ENCODE assay signal across 21 mouse cellular contexts in the genomic region with DNA sequence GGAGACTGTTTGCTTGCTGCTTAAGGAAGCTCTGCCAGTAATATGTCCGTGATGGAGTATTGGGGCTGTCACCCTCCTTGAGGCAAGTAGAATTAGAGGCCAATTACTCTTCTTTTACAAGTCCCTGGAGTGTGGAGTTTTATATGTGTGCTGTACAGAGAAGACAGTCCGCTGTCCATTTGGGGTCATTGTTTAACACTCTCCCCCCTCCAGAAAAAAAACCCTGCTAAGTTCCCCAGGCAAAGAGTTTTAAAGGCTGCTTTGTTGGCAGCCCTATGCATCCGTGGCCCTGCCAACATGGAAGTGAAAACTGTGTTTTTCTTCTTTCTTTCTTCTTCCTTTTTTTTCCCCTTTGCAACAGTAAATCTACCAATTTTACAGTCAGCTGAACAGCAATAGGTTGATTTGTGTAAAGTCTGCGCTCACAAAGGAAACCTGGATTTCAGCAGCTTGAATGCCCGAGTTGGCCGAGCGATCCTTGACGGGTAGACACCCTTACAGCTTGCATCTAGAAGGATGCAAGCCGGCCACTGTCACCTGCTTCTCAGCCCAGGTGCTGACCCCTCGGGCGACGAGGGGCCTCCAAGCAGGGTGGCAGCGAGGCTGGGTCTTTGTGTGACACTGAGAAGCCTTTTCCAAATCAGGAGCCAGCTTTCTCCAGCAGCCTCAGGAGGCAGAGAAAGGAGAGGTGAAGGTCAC. TPM values are rescaled to one million over a fixed set of nuclear protein-coding genes. Genes with fewer than 3 reads are reported as not detected.
DNase-seq lines count a peak whose midpoint lies in the region; ATAC-seq and TF ChIP-seq lines count a peak whose summit lies in the region.
"Had no signal": no experiment of that assay in that cellular context is flagged by ENCODE, and none has a peak within 500 bp of the region (broad histone marks: within the 10 kb centered on the region; RNA-seq: fewer than 3 reads in every experiment).

No protein-coding gene starts in this region.

- H3K9me3 ChIP-seq in forebrain, embryonic 10.5 days = no peaks in the 10 kb centered on the region
- no peaks in the 10 kb centered on the region for H3K9me3 ChIP-seq in forebrain, postnatal 0 days (ENCODE audit: low read length)
- H3K9me3 ChIP-seq in forebrain, embryonic 11.5 days (ENCODE audit: control insufficient read depth, low read length) = no peaks in the 10 kb centered on the region
- H3K9me3 ChIP-seq in midbrain, embryonic 14.5 days (ENCODE audit: control insufficient read depth, low read length) = no peaks in the 10 kb centered on the region
- no peaks in the 10 kb centered on the region for H3K9me3 ChIP-seq in intestine, postnatal 0 days (ENCODE audit: control insufficient read depth)
- no peaks in the 10 kb centered on the region for H3K9me3 ChIP-seq in liver, embryonic 11.5 days (ENCODE audit: control insufficient read depth, low read length)
- H3K9me3 ChIP-seq: heart, embryonic 13.5 days; megakaryocyte, embryonic 14.5 days had no signal

- H3K27ac ChIP-seq in forebrain, embryonic 10.5 days = peak overlapping the region; percentile 72
- H3K27ac ChIP-seq in forebrain, postnatal 0 days (ENCODE audit: low read depth, low read length) = no peak overlapping the region
- peak overlapping the region; percentile 50; the same call in 1 of the 2 replicates for H3K27ac ChIP-seq in forebrain, embryonic 11.5 days (ENCODE audit: low read depth, low read length)
- no peak overlapping the region for H3K27ac ChIP-seq in midbrain, embryonic 14.5 days (replicated peaks; ENCODE audit: low read depth, low read length)
- no peak overlapping the region for H3K27ac ChIP-seq in intestine, postnatal 0 days (ENCODE audit: low read depth, low read length)
- H3K27ac ChIP-seq in liver, embryonic 11.5 days (ENCODE audit: low read depth, low read length) = no peak overlapping the region
- H3K27ac ChIP-seq: heart, embryonic 13.5 days; hindbrain, postnatal 0 days; left cerebral cortex, adult 2 months had no signal

- 29% methylated on average over 13 of the region's 13 CpGs for WGBS in forebrain, embryonic 10.5 days
- WGBS in forebrain, postnatal 0 days = 12% methylated on average over 13 of the region's 13 CpGs
- WGBS in forebrain, embryonic 11.5 days = 17% methylated on average over 13 of the region's 13 CpGs
- WGBS in midbrain, embryonic 14.5 days = 49% methylated on average over 13 of the region's 13 CpGs
- WGBS in intestine, postnatal 0 days = 78% methylated on average over 13 of the region's 13 CpGs
- 77% methylated on average over 13 of the region's 13 CpGs for WGBS in liver, embryonic 11.5 days

- H3K9ac ChIP-seq in forebrain, postnatal 0 days = no peak overlapping the region
- H3K9ac ChIP-seq in forebrain, embryonic 11.5 days (ENCODE audit: low read length) = no peak overlapping the region
- 0 out of 2 replicates have a peak overlapping the region, but pooled peaks have one; percentile 9 for H3K9ac ChIP-seq in midbrain, embryonic 14.5 days (replicated peaks; ENCODE audit: low read length)
- H3K9ac ChIP-seq in intestine, postnatal 0 days (ENCODE audit: low read depth, low read length) = no peak overlapping the region
- H3K9ac ChIP-seq in liver, embryonic 11.5 days (ENCODE audit: low read depth, low read length) = no peak overlapping the region
- H3K9ac ChIP-seq: heart, embryonic 13.5 days had no signal

- peak; percentile 36 for DNase-seq in forebrain, embryonic 10.5 days (ENCODE audit: extremely low spot score, low spot score)
- DNase-seq in forebrain, postnatal 0 days = no peak
- peak; percentile 78 for DNase-seq in brain, embryonic 14.5 days (ENCODE audit: low read depth)
- peak; percentile 55 for DNase-seq in forebrain, embryonic 11.5 days (ENCODE audit: low spot score)
- DNase-seq in midbrain, embryonic 14.5 days = no peak
- DNase-seq in liver, embryonic 11.5 days (ENCODE audit: low spot score) = no peak
- DNase-seq in gastrocnemius, adult 18-20 months (ENCODE audit: low spot score) = no peak
- DNase-seq: adrenal gland, adult 2 months; cerebellum, adult 9-11 months; gastrocnemius, postnatal 10 days; heart, adult 18-20 months; kidney, adult 2 months; kidney, postnatal 10 days; left cerebral cortex, postnatal 4 days; lung, adult 18-20 months had no signal

- H3K27me3 ChIP-seq in forebrain, embryonic 10.5 days (ENCODE audit: poor library complexity, severe bottlenecking) = peaks cover 50% of the 10 kb centered on the region
- H3K27me3 ChIP-seq in forebrain, postnatal 0 days (ENCODE audit: insufficient read depth, low read length) = no peaks in the 10 kb centered on the region
- no peaks in the 10 kb centered on the region for H3K27me3 ChIP-seq in forebrain, embryonic 11.5 days (ENCODE audit: control insufficient read depth, insufficient read depth, low read length)
- H3K27me3 ChIP-seq in midbrain, embryonic 14.5 days (ENCODE audit: control insufficient read depth, insufficient read depth, low read length) = no peaks in the 10 kb centered on the region
- no peaks in the 10 kb centered on the region for H3K27me3 ChIP-seq in intestine, postnatal 0 days (replicated peaks; ENCODE audit: control insufficient read depth, insufficient read depth, low read length)
- H3K27me3 ChIP-seq in liver, embryonic 11.5 days (replicated peaks; ENCODE audit: control insufficient read depth, insufficient read depth, low read length) = no peaks in the 10 kb centered on the region

- TF ChIP-seq POLR2A in brain, embryonic 14.5 days (IDR thresholded peaks at IDR 0.05; ENCODE audit: borderline replicate concordance, extremely low read depth, insufficient read depth, insufficient read length, poor library complexity, severe bottlenecking) = no peak

- no peak overlapping the region for H3K4me2 ChIP-seq in forebrain, postnatal 0 days (ENCODE audit: low read depth)
- H3K4me2 ChIP-seq in forebrain, embryonic 11.5 days (ENCODE audit: low read depth, low read length, severe bottlenecking) = 0 out of 2 replicates have a peak overlapping the region, but pooled peaks have one; percentile 8
- H3K4me2 ChIP-seq in midbrain, embryonic 14.5 days (ENCODE audit: low read length) = no peak overlapping the region
- no peak overlapping the region for H3K4me2 ChIP-seq in intestine, postnatal 0 days (replicated peaks; ENCODE audit: low read depth)
- no peak overlapping the region for H3K4me2 ChIP-seq in liver, embryonic 11.5 days
- H3K4me2 ChIP-seq: heart, embryonic 13.5 days had no signal

- H3K4me3 ChIP-seq in forebrain, embryonic 10.5 days = peak overlapping the region; percentile 22; the same call in 1 of the 2 replicates
- no peak overlapping the region for H3K4me3 ChIP-seq in forebrain, postnatal 0 days (ENCODE audit: low read depth, low read length)
- H3K4me3 ChIP-seq in forebrain, embryonic 11.5 days (ENCODE audit: low read depth, low read length) = no peak overlapping the region
- no peak overlapping the region for H3K4me3 ChIP-seq in midbrain, embryonic 14.5 days (replicated peaks; ENCODE audit: low read depth, low read length)
- H3K4me3 ChIP-seq in intestine, postnatal 0 days (ENCODE audit: low read depth, low read length) = no peak overlapping the region
- H3K4me3 ChIP-seq in liver, embryonic 11.5 days (ENCODE audit: low read depth, low read length) = no peak overlapping the region
- H3K4me3 ChIP-seq: heart, embryonic 13.5 days; left cerebral cortex, adult 2 months; megakaryocyte, embryonic 14.5 days; myocyte had no signal

- no peak for TF ChIP-seq CTCF in forebrain, postnatal 0 days (IDR thresholded peaks at IDR 0.05; ENCODE audit: low read depth)
- TF ChIP-seq CTCF in brain, embryonic 14.5 days (IDR thresholded peaks at IDR 0.05; ENCODE audit: borderline replicate concordance, extremely low read depth, insufficient read depth, insufficient read length) = no peak
- no peak for TF ChIP-seq CTCF in intestine, postnatal 0 days (IDR thresholded peaks at IDR 0.05; ENCODE audit: low read depth)

- H3K4me1 ChIP-seq in forebrain, embryonic 10.5 days = peaks cover 24% of the 10 kb centered on the region
- H3K4me1 ChIP-seq in forebrain, postnatal 0 days (ENCODE audit: insufficient read depth) = no peaks in the 10 kb centered on the region
- H3K4me1 ChIP-seq in forebrain, embryonic 11.5 days (replicated peaks; ENCODE audit: control insufficient read depth, insufficient read depth, low read length) = peaks cover 5% of the 10 kb centered on the region
- H3K4me1 ChIP-seq in midbrain, embryonic 14.5 days (ENCODE audit: control insufficient read depth, insufficient read depth, low read length) = no peaks in the 10 kb centered on the region
- no peaks in the 10 kb centered on the region for H3K4me1 ChIP-seq in intestine, postnatal 0 days (replicated peaks; ENCODE audit: control insufficient read depth, insufficient read depth, low read length)
- H3K4me1 ChIP-seq in liver, embryonic 11.5 days (replicated peaks; ENCODE audit: control insufficient read depth, insufficient read depth, low read length) = no peaks in the 10 kb centered on the region

- no peaks in the 10 kb centered on the region for H3K36me3 ChIP-seq in forebrain, embryonic 10.5 days (replicated peaks)
- H3K36me3 ChIP-seq in forebrain, postnatal 0 days (ENCODE audit: insufficient read depth) = no peaks in the 10 kb centered on the region
- H3K36me3 ChIP-seq in forebrain, embryonic 11.5 days (ENCODE audit: control insufficient read depth, insufficient read depth, low read length) = no peaks in the 10 kb centered on the region
- H3K36me3 ChIP-seq in midbrain, embryonic 14.5 days (ENCODE audit: control insufficient read depth, insufficient read depth, low read length) = no peaks in the 10 kb centered on the region
- H3K36me3 ChIP-seq in intestine, postnatal 0 days (ENCODE audit: control insufficient read depth, insufficient read depth) = no peaks in the 10 kb centered on the region
- no peaks in the 10 kb centered on the region for H3K36me3 ChIP-seq in liver, embryonic 11.5 days (ENCODE audit: control insufficient read depth, insufficient read depth, low read length)
- H3K36me3 ChIP-seq: heart, embryonic 13.5 days had no signal

- no peak for ATAC-seq in forebrain, postnatal 0 days
- peak; percentile 53; the same call in 1 of the 2 replicates for ATAC-seq in forebrain, embryonic 11.5 days (replicated peaks; ENCODE audit: low FRiP score)
- no peak for ATAC-seq in midbrain, embryonic 14.5 days (ENCODE audit: low FRiP score, low TSS enrichment)
- ATAC-seq in intestine, postnatal 0 days = no peak
- no peak for ATAC-seq in liver, embryonic 11.5 days (replicated peaks; ENCODE audit: low FRiP score)
- ATAC-seq: hindbrain, postnatal 0 days had no signal

RNA-seq across cellular contexts. Expression of a gene that starts 5.2 kb away (rescaled TPM):
- polyA plus RNA-seq in forebrain, embryonic 10.5 days (2016; fragmentation: Nextera tagmentation; extraction: Ambion mirVana) = 20.7 and 22.4 TPM in 2 replicates
- total RNA-seq in forebrain, postnatal 0 days (2014; rRNA removed) = 17.1 and 22.6 TPM in 2 replicates
- polyA plus RNA-seq in forebrain, postnatal 0 days (2015; fragmentation: Nextera tagmentation; extraction: Ambion mirVana) = 17.6 and 18.6 TPM in 2 replicates
- polyA plus RNA-seq in brain, embryonic 14.5 days (2012; rRNA removed) = 15.5 and 16.6 TPM in 2 replicates
- 21.6 and 25.0 TPM in 2 replicates for polyA plus RNA-seq in forebrain, embryonic 11.5 days (2014; fragmentation: Nextera tagmentation; extraction: Ambion mirVana)
- polyA plus RNA-seq in midbrain, embryonic 14.5 days (2014; fragmentation: Nextera tagmentation; extraction: Ambion mirVana) = 30.0 and 32.3 TPM in 2 replicates
- polyA plus RNA-seq in intestine, postnatal 0 days (2015; fragmentation: Nextera tagmentation; extraction: Ambion mirVana) = 29.9 and 32.3 TPM in 2 replicates
- 23.2 and 25.0 TPM in 2 replicates for polyA plus RNA-seq in liver, embryonic 11.5 days (2014; fragmentation: Nextera tagmentation; extraction: Ambion mirVana)
- 10 to 100 TPM; 22.1 to 24.3 TPM for total RNA-seq in gastrocnemius, adult 18-20 months (2021)

RNA-seq across cellular contexts. Expression of a gene that starts 20.4 kb away (rescaled TPM):
- 149 and 150 TPM in 2 replicates for polyA plus RNA-seq in forebrain, embryonic 10.5 days (2016; fragmentation: Nextera tagmentation; extraction: Ambion mirVana)
- total RNA-seq in forebrain, postnatal 0 days (2014; rRNA removed) = 67.6 and 101 TPM in 2 replicates
- 123 and 138 TPM in 2 replicates for polyA plus RNA-seq in forebrain, postnatal 0 days (2015; fragmentation: Nextera tagmentation; extraction: Ambion mirVana)
- 79.6 and 88.5 TPM in 2 replicates for polyA plus RNA-seq in brain, embryonic 14.5 days (2012; rRNA removed)
- 117 and 125 TPM in 2 replicates for polyA plus RNA-seq in forebrain, embryonic 11.5 days (2014; fragmentation: Nextera tagmentation; extraction: Ambion mirVana)
- 102 and 110 TPM in 2 replicates for polyA plus RNA-seq in midbrain, embryonic 14.5 days (2014; fragmentation: Nextera tagmentation; extraction: Ambion mirVana)
- 64.9 and 66.6 TPM in 2 replicates for polyA plus RNA-seq in intestine, postnatal 0 days (2015; fragmentation: Nextera tagmentation; extraction: Ambion mirVana)
- polyA plus RNA-seq in liver, embryonic 11.5 days (2014; fragmentation: Nextera tagmentation; extraction: Ambion mirVana) = 152 and 158 TPM in 2 replicates
- total RNA-seq in gastrocnemius, adult 18-20 months (2021) = 10 to 100 TPM; 26.4 to 27.9 TPM

Comparison
In these comparisons a context has a peak if more than half of its experiments do, and no peak if none do; other contexts are left out.
1. DNase-seq: peak in forebrain, embryonic 10.5 days (single experiment), brain, embryonic 14.5 days (single experiment) and forebrain, embryonic 11.5 days (single experiment); none in forebrain, postnatal 0 days (single experiment), midbrain, embryonic 14.5 days (single experiment), liver, embryonic 11.5 days (single experiment) and gastrocnemius, adult 18-20 months (single experiment).
2. H3K27ac ChIP-seq: peak in forebrain, embryonic 10.5 days (single experiment) and forebrain, embryonic 11.5 days (single experiment); none in forebrain, postnatal 0 days (single experiment), midbrain, embryonic 14.5 days (single experiment), intestine, postnatal 0 days (single experiment) and liver, embryonic 11.5 days (single experiment).